Mouse (Mus musculus) kidney, postnatal 14 days (tissue): ENCODE measurements around the gene Tmem123.

Source experiments
- DNase-seq: peaks from one replicate; pipeline ENCODE4 v3.0.0; 2022; ENCODE audit warnings: mixed read lengths

Gene Tmem123

GRCm38 (mm10) chr9:7775986-7776385 is 12.1 kb downstream of the Tmem123 start:
- no peak for DNase-seq

- DNase-seq: no peak
Measured at GRCm38 (mm10) chr9:7776940-7777339, 13.1 kb downstream of the Tmem123 start.

- DNase-seq: no peak
Measured at GRCm38 (mm10) chr9:7777652-7778051, 13.8 kb downstream of the Tmem123 start.

GRCm38 (mm10) chr9:7778771-7779170 is 14.9 kb downstream of the Tmem123 start:
- no peak for DNase-seq

- no peak for DNase-seq
Measured at GRCm38 (mm10) chr9:7779786-7780185, 15.9 kb downstream of the Tmem123 start.

- no peak for DNase-seq
Measured at GRCm38 (mm10) chr9:7780250-7781150, 16.7 kb downstream of the Tmem123 start.

GRCm38 (mm10) chr9:7783823-7784614 is 20.2 kb downstream of the Tmem123 start:
- DNase-seq: no peak

GRCm38 (mm10) chr9:7784615-7785012 is 20.8 kb downstream of the Tmem123 start:
- DNase-seq: no peak

- no peak for DNase-seq
Measured at GRCm38 (mm10) chr9:7785396-7785795, 21.6 kb downstream of the Tmem123 start.

GRCm38 (mm10) chr9:7786086-7786485 is 22.2 kb downstream of the Tmem123 start:
- DNase-seq: no peak

GRCm38 (mm10) chr9:7788411-7788810 is 24.6 kb downstream of the Tmem123 start:
- no peak for DNase-seq

- DNase-seq: no peak
Measured at GRCm38 (mm10) chr9:7789764-7790575, 26.1 kb downstream of the Tmem123 start.

- DNase-seq: no peak
Measured at GRCm38 (mm10) chr9:7790580-7791084, 26.8 kb downstream of the Tmem123 start.

- DNase-seq: peak; percentile 72
Measured at GRCm38 (mm10) chr9:7793561-7793960, 29.7 kb downstream of the Tmem123 start.

- no peak for DNase-seq
Measured at GRCm38 (mm10) chr9:7795581-7795980, 31.7 kb downstream of the Tmem123 start.

- no peak for DNase-seq
Measured at GRCm38 (mm10) chr9:7796129-7796864, 32.5 kb downstream of the Tmem123 start.

- no peak for DNase-seq
Measured at GRCm38 (mm10) chr9:7797542-7797941, 33.7 kb downstream of the Tmem123 start.

GRCm38 (mm10) chr9:7798555-7798954 is 34.7 kb downstream of the Tmem123 start:
- peak; percentile 39 for DNase-seq

- DNase-seq: no peak
Measured at GRCm38 (mm10) chr9:7805101-7805506, 41.3 kb downstream of the Tmem123 start.

- DNase-seq: peak; percentile 19
Measured at GRCm38 (mm10) chr9:7822758-7823157, 58.9 kb downstream of the Tmem123 start.

GRCm38 (mm10) chr9:7824916-7825315 is 61.1 kb downstream of the Tmem123 start:
- no peak for DNase-seq

GRCm38 (mm10) chr9:7828706-7829105 is 64.9 kb downstream of the Tmem123 start:
- no peak for DNase-seq
